Mouse (Mus musculus) adrenal gland, postnatal 14 days (tissue): Measurements from ENCODE around the gene Pts. TPM values are rescaled to one million over a fixed set of nuclear protein-coding genes. Genes with fewer than 3 reads are reported as not detected.

ENCODE experiments used
- DNase-seq: peaks from one replicate; pipeline ENCODE4 v3.0.0; 2021; ENCODE audit warnings: mixed read lengths
- total RNA-seq: library from RNA; stranded (reverse); gene quantifications from 2 replicates; pipeline ENCODE4 v1.2.3, GENCODE M21; 2021

Gene Pts
- total RNA-seq, 1 experiment from 2014 or later, result 73.9 TPM

DNA sequence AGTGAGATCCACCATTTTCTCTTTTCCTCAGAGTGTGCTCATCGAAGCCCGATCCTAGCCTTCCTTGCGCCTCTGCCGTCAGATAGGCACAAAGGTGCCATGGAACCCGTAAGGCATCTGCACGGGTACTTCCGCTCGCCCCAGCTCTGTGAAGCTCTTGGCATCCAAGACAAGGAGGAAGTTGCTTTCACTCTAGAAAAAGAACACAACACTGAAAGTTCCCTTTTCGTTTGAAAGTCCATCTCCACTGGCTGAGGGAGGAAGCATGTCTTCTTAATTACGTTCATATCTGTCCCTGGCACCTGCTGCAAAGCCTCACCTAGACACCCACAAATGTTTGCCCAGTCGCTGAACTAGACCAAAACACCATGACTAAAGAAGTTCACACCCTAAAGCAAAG lies 4.8 kb upstream of the Pts start:
- no peak for DNase-seq

DNA sequence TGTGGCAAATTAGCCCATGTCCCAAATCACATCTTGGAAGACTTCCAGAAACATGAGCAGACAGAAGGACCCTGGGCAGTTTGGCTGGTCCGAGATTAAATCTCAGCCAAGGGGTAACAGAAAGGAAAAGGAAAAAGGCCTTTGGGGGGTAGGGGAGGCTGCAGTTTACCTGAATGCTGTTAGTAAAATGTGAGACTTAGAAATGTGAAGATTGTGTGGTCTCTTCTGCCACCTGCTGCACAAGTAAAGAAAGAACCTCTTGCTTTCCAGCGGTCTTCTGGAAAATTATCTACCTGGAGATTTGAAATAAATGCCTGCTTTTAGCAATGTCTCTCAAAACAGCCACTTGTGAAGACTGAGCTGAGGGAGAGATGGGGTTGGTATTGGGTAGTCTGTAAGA lies 2.4 kb upstream of the Pts start:
- peak; percentile 47 for DNase-seq

DNA sequence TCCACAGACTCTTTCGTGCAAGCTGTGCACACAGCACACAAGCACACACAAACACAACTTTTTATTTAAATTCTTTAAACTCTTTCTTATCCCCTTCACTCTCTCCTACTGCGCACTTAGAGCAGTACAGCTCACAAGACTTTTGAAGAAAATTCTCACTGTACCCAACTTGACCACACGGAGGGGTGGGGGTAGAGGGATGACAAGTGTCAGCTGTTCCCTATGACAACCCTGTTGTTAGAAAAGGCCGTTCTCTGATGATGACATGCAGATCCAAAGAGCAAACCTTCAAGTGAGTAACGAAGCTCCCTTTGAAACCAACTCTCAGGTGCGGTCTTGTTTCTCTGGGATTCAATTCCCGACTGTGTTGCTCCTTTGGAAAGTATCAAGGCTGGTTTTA lies 664 bp downstream of the Pts start:
- no peak for DNase-seq

DNA sequence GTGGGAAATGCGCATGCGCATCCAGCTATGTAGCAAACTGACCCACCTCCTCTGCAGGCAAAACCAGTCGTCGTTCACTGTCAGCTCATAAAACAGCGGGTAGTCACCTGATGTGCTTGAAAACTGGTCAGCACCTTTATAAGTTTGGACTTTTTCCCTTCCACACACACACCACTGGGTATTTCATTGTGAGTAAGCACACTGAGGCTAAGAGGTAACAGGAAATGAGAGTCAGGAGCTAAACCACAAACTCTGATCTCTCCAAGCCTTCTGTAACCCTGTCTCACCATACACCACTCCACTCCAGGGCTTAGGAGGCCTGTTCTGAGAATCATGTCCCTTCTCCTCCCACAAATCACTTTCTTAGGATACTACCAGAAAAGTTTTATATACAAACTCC lies 2.9 kb downstream of the Pts start:
- no peak for DNase-seq

DNA sequence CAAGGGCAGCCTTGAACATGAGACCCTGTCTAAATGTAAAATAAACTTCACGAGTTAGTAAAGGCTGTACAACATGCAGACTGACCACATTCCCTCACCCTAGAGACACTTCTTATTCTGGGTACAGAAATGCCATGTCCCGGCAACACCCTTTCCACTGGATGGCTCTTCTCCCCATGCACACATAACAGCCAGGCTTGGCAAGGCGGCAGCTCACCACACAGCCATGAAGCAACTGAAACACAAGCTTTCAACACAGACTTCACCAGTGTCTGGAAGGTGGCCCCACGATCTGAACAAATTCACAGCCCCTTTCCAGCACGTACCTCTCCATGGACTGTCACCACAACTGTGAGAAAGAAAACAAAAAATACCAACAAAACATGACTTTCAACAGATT lies 3.6 kb downstream of the Pts start:
- peak; percentile 57 for DNase-seq

DNA sequence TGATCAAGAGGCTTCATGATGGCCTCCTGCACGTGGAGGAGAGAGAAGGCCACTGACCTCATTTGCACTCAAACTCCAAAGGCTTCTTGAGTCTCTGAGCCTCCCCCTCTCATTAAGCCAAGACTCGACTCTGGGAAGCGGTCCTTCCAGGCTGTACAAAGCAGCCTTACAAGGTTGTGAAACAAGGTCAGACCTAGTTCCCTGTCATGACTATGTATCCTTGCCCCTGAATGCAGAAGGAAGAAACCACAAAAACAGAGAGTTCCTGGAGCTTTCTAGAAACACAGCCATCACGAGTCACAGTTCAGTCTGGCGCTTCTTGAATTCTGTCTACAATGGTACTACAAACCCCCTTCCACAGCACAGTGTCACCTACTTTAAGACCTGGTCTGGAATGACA lies 6.0 kb downstream of the Pts start:
- no peak for DNase-seq

DNA sequence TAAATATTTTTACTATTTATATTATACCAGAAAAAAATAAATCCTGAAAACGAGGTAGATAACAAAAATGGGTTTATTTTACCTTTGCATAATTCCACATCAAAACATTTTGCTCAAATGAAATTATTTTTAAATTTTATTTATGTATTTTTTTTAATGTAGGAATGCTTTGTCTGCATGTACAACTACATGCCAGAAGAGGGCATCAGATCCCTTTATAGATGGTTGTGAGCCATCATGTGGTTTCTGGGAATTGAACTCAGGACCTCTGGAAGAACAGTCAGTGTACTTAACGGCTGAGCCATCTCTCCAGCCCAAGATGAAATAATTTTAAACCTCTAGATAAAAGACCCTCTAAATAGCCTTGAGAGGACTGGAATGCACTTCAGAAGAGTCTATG lies 7.0 kb downstream of the Pts start:
- DNase-seq, result no peak

DNA sequence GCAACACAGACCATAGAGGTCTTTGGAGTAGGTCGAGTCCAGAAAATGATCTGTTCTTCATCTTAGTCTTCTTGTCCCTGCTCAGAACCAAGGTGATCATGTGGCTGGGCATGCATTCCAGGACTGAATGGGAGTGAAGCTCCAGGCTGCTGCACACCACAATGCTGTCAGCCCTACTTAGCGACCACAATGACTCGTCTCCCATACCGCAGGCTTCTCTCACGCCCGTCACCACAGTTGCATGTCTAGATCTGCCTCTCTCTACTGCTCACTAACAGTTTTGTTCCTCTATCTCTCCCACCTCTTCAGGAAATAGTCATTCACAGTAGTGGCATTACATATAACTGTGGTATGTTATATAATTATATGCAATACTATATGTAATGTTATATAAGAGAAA lies 7.8 kb downstream of the Pts start:
- DNase-seq, result no peak

DNA sequence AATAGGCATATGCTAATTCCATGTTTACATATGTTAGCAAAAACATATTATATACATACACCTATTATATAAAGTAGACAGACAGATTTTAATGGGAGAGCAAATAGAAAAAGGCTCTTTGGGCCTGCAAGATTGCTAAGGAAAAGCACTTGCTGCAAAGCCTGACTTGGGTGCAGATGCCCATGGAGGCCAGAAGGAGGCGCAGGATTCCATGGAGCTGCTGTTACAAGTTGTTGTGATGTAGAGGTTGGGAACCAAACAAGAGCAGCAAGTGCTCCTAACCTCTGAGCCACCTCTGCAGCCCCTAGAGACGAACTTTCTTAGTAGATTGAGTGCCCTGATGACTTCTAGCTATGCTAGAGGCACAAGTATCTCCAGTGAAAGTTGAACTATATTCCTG lies 9.7 kb downstream of the Pts start:
- peak; percentile 48 for DNase-seq

DNA sequence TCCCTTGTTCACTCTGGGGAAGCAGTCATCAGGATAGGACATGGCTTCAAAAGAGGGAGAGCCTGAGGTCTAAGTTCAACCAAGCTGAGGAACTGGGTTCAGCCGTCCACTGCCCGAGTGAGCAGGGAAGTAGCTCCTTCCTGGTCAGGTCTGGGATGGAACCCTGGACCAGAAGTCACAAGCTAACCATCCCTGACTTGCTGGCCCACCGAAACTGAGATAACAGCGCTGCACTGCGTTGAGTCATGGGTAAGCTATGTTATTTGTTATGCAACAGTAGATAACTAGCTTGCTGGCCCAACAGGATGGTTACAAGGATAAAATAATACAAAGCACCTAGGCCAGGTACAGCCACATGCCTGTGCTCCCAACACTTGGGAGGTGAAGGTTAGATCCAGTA lies 13.1 kb downstream of the Pts start:
- DNase-seq, result no peak

DNA sequence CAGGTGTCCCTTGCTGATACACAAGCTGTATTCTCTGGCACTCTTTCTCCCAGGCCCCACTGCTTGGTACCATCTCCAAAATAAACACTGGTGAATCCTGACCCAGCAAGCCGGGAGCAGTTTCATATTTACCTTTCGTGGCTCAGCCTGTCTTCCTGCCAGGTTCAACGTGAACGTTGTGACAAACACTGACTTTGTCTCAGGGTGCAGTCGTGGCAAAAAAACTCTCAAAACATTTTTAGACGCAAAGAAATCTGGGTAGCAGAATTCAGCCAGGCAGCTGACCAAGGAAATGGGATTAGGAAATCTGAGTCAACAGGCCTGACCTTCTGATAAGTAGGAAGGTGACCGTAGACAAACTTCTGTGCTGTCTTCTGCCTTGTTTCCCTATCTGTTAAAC lies 21.0 kb downstream of the Pts start:
- DNase-seq, result no peak

DNA sequence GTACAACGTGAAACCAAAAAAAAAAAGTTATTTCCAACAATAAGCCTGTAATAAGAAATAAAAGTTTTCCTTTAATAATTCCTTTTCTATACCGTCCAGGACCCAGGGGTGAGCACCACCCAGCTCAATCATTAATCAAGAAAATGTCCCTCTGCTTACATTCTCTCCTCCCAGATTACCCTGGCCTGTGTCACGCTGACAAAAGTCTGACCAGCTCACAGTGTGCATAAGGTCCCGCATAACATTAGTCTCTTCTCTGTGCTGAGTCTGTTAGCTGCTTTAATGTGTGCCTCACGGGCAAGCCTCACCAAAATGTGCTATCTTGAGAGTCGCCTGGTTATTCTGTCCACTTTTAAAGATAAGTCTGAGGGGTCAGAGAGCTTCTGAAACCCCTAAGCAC lies 23.1 kb downstream of the Pts start:
- DNase-seq, result no peak

DNA sequence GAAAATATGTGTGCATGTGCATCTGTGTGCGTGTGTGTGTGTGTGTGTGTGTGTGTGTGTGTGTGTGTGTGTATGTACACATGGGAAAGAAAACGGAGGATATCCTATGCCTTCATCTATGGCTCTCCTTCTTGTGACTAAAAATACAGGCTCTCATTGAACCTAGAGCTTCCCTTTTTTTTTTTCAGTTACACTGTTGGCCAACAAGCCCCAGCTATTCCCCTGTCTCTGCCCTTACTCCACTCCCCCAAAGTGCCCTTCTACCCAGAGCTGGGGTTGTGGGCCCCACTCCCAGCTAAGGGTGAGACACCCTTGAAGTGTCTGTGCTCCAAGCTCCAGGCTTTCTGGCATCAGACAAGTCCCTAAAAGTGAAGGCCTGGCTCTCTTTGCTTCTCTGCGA lies 25.6 kb downstream of the Pts start:
- DNase-seq, result no peak

DNA sequence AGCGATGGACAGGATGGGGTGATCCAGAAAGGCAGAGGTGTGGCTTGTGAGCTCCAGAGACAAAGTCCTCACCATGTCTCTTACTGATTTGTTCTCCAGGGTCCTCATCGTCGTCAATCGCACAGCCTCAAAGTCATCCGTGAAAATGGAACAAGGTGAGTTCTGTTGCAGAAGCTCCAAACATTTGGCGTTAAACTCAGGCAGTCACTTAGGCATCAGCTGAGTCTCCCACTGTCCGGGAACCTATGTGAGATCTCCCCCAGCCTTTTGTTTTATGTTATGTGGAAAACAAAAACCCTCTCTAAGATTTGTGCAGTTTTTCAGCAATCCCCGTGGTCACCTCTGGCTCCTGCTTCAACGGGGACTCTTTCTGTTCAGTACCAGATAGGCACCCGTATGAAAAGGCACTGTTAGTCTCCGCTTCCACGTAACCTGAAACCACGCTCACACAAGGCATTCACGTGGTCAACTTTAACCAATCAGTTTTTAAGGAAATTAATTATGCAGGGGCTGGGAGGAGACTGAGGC lies 27.5 kb downstream of the Pts start:
- no peak for DNase-seq

DNA sequence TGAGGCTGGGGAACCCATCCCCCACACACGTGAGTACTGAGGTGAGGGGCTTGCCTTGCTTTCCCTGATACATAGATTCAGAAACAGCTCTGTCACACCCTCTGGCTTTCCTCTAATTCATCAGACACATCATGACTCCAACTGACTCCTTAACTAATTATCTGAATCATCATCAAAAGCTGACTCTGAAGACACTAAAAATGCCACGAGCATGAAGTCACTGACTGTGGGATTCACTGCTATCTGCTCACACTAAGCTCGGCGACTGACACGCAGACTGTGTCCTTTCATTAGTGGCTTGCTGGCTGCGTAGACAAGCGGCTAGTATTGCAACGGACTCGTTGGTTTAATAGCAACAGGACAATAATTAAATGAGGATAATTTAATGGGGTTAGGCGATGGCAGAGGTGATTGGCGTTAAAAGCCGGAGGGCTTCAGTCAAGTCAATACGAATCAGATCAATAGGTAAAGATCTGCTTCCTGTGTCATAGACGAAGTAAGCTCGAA lies 28.0 kb downstream of the Pts start:
- no peak for DNase-seq

DNA sequence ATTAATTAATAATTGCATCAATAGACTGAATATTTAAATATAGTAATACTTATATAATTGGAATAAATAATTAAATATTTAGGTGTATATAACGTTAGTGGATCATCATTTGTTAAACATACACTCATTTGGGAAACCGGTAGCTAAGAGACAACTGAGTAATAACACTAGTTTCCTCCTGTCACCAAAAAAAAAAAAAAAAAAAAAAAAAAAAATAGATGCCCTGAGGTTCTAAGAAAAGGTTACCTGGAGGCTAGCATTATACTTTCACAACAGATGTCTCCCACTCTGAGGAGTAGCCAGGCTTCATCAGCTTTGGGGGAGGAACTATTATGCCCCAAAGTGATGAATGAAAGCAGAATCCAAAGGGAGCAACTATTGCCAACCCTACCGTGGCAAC lies 28.7 kb downstream of the Pts start:
- no peak for DNase-seq

DNA sequence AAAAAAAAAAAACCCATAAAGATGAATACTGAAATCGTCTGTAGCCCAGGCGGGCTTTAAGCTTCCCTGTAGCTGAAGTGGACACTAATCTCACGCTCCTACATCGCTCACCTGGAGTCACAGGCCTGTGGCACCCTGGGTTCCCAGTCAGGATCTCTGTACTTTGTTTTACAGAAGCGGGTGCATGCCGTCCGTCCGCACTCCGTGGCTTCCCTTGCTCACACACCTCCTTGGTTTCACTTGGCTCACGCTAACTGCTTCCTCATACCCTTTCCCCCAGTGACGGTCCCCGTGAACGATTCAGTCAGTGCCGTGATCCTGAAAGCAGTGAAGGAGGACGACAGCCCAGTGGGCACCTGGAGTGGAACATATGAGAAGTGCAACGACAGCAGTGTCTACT lies 29.7 kb downstream of the Pts start:
- no peak for DNase-seq

DNA sequence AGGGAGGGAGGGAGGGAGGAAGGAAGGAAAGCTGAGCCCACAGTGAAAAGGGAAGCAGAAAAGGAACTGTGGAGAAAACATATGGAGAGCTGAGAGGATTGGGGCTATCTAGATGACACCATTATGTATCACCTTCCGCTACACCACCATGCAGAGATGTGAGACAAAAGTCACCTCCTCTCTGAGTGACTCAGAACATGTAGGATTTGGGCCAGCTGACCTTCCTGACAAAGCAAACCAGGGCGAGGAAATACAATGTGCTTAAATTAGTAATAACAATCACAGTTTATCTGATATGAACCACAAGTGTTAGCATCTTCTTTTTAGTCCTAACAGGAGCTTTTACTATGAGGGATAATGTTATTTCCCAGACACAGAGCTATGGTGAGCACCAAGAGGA lies 31.0 kb downstream of the Pts start:
- DNase-seq, result peak; percentile 35

DNA sequence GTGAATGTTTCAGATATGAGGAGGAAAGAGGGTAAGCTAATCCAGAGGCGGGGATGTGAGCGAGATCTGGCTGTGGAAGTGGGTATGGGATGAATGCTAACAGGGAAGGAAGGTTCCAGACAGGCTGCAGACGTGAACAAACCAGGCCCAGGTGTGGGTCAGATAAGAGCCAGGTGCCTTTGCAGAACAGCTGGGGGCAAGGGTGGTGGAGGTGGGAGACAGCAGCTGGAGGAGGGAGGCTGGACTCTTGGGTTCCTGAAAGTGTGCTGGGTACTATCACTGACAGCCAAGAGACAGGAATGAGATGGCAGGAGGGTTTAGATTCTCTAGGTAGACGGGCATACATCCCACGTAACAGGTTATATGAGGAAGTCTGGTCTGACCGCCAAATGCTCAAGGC lies 31.4 kb downstream of the Pts start:
- DNase-seq, result no peak

DNA sequence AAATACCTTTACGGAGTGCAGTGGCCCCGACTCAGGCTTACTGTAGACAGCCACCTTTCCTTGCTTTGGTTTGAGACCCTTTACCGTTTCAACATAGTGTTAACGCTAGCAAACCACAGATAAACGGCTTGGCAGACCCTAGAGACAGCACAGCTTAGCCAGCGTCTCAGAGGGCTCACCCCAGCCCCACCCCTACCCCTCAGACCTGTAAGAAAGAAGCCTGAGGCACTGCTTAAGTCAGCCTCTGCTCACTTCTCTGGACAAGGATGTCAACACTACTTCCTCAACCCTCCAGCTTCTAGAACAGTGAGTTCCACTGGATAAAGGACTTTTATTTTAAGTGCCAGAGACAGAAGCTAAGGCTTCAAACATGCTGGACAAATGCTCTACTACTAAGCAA lies 32.0 kb downstream of the Pts start:
- DNase-seq, result no peak

DNA sequence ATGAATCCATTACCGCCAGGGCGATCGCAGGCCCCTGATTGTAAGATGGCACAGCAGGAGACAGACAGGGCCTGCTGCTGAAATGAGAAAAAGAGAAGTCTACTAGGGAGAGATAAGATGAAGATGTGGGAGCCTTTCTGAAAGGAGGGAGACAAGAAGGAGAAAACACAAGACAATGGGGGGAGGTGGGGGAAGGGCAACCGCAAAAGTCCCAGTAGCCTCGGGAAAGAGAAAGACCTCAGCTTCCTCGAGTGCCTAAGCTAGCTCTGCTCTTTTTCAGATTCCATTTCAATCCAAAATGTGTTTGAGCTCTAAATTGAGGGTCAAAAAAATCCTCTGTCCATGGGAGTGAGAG lies 32.4 kb downstream of the Pts start:
- DNase-seq, result no peak

DNA sequence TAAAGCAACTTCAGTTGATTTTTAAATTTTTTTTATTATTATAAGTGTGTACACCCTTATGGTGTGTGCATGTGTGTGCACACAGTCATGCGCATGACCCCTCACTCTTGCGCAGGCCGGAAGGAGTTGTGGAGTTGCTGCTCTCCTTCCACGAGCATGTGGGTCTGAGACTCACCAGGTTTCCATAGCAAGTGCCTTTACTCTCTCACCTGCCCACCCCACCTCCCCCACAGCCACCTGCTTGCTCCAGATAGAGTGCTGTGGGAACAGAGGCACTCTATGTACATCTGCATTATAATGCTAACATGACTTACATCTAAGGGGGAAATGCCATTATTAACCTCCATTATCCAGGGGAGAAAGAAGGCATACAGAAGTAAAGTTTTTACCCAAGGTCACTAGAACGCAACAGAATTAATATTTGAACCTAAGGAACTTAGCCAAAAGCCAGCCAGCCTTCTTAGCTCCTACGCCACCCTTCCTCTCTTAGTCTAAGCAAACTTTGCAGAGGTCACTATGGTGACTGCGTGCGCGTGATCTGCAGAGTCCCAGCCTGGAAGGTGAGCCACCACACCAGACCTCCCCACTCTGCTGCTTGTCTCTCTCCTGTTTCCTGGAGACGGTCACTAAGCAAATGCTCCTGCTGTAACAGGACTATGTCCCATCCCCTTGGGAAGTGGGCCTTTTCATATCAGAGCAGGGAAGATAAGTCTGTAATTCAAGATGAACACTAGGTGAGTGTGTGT lies 32.9 kb downstream of the Pts start:
- DNase-seq, result no peak

DNA sequence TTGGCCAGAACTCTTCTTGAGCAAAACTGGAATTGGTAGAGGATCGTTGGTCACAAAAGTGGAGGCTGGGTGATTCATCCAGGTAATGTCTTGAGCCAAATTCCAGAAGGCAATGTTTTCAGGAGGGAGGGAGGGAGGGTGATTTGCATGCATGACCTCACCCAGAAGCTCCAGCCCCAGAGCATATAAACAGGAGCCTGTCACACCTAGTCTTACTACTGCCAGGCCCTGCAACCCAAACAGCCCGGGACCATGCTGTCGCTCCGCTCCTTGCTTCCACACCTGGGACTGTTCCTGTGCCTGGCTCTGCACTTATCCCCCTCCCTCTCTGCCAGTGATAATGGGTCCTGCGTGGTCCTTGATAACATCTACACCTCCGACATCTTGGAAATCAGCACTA lies 34.2 kb downstream of the Pts start, which contains the start of gene Plet1:
TSS of gene Plet1 (plus strand) at position 215 of the 400 bp plus-strand sequence.
- no peak for DNase-seq

DNA sequence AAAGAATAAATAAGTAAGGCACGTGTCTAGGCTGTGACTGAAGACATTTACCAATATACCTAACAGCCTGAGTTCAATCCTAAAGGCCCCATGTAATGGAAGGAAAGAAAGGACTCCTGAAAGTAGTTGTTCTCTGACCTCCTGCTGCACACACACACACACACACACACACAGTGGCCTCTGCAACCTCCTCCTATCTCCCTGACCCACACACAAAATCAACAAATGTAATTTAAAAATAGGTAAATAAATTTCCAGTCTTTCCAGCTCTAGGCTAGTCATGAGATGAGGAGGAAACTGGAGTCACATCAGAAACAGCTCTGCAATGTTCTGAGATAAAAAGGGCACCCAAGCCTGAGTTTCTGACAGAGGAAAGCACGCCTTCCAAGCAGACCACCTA lies 34.7 kb downstream of the Pts start:
- DNase-seq, result no peak
